Mouse (Mus musculus): ENCODE data around the gene Urgcp.
A peak's percentile ranks its signal among the peaks of the same experiment; 100 is the strongest.

Gene Urgcp

GRCm38 (mm10) chr11:5785732-5786131, 23.6 kb upstream of the Urgcp start:
- no peak for DNase-seq (ENCODE audit: low spot score)

DNA sequence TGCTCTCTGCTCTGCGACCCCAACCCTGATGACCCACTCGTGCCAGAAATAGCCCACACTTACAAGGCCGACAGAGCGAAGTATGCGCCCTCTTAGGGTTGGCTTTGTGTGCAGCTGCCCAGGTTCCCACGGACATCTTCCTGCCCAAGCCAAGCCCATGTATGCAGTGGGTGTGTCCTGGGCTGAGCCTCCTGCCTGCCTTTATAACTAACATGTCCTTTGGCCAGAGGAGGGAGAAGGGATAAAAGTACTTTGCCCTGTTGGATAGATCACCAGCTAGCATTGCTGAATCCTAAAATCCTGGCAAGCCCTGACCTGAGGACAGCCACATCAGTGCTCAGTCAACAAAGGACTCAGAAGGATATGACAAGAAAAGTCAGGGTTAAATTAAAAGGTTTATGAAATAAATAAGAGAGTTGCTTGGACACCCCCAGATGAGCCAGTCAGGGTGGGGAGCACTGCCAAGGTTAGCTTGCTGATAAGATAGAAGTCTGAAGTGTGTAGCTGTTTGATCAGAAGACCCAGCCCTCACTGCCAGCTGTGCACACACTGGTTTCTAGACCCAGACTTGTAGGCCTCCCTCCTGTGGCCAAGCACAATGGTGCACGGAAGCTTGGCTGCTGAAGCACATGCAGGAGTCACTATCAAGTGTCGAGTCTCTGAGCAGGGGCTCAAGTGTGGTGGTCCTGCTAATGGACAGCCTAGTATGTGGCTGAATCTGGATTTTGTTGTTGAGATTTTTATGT, 20.2 kb upstream of the Urgcp start:
- DNase-seq (ENCODE audit: low spot score) = peak; percentile 27

DNA sequence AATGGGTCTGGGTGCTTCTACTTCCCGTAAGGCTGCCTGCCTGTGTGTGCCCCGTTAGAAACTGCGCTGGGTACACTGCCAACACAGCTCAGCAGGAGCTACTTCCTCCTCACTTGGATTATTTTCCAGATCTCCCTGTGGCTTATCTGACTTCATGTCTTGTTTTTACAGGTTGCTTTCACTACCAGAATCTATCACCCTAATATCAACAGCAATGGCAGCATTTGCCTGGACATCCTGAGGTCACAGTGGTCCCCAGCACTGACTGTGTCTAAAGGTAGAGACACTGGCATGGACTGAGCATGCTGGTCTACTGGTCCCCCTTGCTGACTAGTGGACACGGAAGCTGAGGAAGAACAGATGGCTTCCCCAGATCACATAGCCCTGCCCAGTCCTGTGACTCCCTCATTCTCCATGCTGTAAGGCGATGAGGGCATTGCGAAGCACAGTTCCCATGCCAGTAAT, 17.9 kb upstream of the Urgcp start:
- no peak for DNase-seq (ENCODE audit: low spot score)

DNA sequence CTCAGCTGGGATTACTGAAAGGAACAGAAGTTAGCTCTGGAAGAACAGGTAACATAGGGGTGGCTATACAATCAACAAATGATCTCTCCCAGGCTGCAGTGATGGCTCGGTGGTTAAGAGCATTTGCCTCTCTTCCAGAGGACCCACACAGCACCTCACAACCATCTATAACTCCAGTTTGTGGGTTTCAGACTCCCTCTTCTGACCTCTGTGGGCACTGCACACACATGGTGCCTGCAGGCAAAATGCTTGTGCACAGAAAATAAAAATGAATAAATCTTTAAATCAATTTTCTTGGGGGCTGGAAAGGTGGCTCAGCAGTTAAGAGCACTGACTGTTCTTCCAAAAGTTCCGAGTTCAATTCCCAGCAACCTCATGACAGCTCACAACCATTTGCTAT, 16.3 kb upstream of the Urgcp start:
- no peak for DNase-seq (ENCODE audit: low spot score)

DNA sequence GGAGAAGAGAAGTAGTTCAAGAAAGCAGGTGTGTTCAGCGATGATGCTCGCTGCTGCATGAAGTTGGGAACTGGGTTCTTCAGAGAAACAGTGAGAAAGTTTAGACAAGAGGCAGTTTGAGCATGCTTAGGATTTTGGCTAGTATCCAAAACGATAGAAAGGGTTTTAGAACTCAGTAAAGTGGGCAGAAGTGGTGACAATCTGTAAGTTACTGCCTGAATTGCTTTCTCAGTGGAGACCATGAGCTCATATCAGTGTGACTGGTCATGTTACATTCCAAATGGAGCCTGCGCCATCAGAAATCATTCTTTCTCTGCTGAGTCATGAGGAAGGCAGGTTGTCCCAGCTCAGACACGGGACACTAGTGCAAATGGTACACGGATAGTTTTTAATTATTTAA, 3.8 kb upstream of the Urgcp start:
- DNase-seq (ENCODE audit: low spot score) = no peak

- no peak for DNase-seq (ENCODE audit: low spot score)
Measured at GRCm38 (mm10) chr11:5762633-5762982, 432 bp upstream of the Urgcp start.

GRCm38 (mm10) chr11:5753755-5754154, 8.4 kb downstream of the Urgcp start:
- no peak for DNase-seq (ENCODE audit: low spot score)

DNA sequence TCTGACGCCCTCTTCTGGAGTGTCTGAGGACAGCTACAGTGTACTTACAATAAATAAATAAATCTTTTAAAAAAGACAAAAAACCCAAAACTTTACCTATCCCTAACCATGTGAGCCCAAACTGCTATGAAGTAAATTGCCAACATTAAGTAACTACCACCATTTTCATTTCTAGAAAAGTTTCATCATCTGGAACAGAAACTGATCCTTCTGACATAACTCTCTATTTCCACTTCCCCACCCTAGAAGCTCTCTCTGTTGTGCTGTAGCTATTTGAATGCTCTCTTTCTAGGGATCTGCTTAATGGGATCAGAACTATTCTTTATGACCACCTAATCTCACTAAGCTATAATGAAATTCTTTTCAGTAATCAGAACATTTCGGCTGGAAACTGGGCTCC, 17.2 kb downstream of the Urgcp start:
- no peak for DNase-seq (ENCODE audit: low spot score)

- no peak for DNase-seq (ENCODE audit: low spot score)
Measured at GRCm38 (mm10) chr11:5742106-5742505, 20.1 kb downstream of the Urgcp start.

DNA sequence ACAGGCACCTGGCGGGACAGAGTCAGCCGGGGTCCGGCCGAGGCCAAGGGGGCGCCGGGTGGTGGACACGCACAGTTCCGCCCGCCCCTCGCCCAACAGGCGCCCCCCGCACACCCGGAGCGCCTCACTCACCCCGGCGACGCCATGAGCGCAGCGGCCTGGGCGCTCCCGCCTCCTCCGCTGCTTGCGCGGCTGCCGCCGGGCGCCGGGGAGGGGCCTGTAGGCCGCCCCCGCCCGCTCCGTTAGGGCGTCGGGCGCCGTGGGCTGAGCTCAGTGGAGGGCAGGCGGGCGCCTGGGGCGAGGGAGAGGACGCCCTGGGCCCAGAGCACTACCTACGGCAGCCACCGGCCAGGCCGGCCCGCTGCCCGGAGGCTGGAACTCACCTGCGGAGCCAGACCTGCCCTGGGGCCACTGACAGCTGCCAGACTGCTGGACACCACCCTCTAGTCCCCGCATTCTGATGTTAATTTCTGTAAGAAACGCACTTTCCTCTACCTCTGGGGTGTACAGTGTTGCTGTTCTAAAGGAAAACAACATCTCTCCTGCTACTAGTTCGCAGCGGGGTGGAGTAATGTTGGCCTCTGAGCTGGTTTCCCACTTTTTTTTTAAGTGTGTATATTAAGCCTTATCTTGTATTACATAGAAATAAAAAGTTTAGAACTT, 21.1 kb downstream of the Urgcp start:
- DNase-seq (ENCODE audit: low spot score) = peak; percentile 63

DNA sequence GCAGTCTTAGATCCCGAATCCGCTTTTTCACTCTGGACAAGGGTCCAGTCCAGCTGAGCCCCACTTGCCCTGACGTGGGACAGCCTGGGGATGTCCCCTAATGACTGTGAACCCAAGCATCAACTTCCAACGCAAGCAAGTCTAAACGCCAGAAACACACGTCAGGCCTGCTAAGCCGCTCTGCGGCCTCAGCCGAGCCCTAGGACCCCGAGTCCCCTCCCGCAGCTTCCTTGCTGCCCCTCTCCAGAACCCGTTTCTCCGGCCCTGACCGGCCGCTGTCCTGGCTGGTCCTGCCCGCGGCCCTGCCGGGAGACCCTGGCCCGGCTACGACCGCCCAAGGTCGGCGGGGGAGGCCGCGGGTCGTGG, 21.6 kb downstream of the Urgcp start:
- peak; percentile 47 for DNase-seq (ENCODE audit: low spot score)

- no peak for DNase-seq (ENCODE audit: low spot score)
Measured at GRCm38 (mm10) chr11:5739846-5740245, 22.3 kb downstream of the Urgcp start.

- no peak for DNase-seq (ENCODE audit: low spot score)
Measured at GRCm38 (mm10) chr11:5738888-5739632, 23.1 kb downstream of the Urgcp start.

DNA sequence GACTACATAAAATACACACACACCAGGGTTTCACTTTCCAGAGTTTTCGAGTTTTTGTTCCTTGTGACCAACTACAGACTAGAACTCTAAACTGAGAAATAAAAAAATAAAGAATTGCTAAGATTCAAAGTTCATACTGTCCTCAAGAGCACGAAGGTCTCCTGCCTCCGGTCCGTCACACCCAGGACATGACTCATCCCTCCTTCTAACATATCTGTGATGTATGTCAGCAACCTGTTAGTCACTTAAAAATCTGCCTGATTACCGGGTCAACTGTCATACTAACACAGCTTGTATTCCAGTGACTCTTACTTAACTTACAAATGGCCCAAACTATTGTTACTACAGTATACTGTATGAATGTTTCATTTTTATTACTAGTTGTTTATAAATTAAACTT, 25.0 kb downstream of the Urgcp start:
- DNase-seq (ENCODE audit: low spot score) = no peak

GRCm38 (mm10) chr11:5734323-5734722, 27.9 kb downstream of the Urgcp start:
- DNase-seq (ENCODE audit: low spot score) = no peak

GRCm38 (mm10) chr11:5732401-5732800, 29.8 kb downstream of the Urgcp start:
- DNase-seq (ENCODE audit: low spot score) = no peak

DNA sequence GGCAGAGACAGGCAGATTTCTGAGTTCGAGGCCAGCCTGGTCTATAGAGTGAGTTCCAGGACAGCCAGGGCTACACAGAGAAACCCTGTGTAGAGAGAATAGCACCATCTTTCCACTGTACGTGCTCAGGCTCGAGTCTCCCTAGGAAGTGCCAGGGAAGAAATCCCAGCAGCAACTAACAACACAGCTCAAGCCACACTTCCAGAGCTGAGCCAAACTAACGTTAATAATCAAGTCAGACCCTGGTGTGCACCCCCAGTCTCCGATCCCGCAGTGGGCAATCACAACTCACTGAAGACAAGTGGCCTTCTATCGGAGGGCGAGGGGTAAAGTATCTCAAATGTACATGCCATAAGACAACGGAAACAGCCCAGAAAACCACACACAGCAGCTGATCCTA, 32.6 kb downstream of the Urgcp start:
- DNase-seq (ENCODE audit: low spot score) = no peak

DNA sequence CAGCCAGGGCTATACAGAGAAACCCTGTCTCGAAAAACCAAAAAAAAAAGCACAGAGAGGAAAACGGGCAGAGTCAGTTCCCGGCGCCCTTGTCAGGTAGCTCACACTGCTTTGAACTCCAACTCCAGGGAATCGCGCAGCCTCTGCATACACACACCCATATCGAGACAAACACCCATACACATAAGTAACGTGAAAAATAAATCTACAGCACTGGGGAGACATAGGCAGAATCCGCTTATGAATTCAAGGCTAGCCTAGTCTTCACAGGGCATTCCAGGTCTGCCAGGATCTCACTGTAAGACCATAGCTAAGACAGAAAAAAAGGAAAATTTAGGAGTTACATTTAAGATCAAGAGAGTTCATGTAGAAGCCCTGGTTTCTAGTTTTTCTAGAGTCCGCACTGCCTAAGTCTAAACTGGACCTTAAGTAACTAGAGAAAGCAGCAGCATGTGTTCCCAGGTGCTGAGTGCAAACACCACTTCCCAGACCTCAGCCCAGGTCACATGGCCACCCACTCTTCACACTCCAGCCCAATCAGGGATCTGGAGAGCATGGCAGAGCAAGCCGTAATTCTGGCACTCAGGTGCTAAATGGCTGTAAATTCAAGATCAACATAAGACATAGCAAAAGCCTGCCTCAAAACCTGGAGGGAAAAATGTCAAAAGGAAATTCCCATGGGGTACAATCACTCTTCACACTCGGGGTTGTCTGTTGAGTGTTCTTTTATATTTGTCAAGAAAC, 43.4 kb downstream of the Urgcp start:
- no peak for DNase-seq (ENCODE audit: low spot score)

DNA sequence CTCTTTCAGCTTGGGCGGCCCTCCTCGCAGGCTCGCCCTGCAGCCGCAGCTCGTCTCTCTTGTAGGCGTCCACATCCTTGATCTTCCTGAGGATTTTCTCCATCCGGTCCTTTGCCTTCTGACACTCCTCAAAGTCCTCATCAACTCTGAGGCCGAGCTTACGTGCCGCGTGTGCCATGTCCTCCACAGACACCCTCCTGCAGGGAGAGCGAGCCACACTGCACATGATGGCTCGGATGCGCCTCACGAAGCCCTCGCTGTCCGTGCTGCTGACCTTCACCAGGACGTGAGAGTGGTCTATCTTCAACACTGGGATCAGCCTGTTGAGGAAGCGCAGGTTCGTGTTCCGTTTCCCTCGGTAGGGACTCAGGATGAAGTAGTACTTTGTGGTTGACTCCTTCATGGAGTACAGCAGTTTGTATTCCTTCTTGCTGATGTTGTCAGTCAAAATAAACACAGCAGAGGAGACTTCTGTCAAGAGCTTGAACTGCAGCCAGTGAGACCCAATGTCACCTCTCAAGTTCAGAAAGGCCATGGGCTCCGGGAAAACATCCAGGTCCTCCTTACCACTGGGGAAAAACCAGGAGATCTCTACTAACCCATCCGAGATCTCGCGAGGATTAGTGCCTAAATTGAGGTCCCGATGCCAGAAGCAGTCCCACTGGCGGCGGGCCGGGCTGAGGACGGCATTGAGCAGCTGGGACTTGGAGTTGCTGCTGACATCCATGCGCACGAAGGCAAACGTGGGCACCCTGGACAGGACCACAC, 45.1 kb downstream of the Urgcp start:
- no peak for DNase-seq (ENCODE audit: low spot score)

- DNase-seq (ENCODE audit: low spot score) = no peak
Measured at GRCm38 (mm10) chr11:5716246-5716645, 45.9 kb downstream of the Urgcp start.

DNA sequence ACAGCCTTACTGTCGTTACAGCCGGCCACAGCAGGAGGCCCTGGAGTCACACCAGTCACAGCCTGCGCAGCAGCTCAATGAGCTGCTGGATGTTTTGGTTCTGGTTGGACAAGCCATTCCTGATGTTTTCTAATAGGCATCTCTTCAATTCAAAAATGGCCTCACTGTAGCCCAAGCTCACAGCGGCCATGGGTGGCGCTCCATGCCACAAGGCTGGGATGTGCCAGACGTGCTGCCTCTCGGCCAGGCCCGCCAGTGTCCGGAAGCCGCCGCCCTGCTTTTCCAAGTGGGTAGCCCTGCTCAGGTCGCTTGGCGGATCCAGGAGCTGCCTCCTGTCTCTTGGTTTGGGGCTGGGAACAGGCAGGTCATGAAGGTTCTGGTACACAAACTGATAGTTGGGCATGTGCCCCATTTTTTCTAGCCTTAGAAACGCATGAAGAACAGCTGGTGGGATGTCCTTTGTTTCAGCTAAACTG, 46.5 kb downstream of the Urgcp start, which contains the start of gene Mrps24:
Gene Mrps24 (minus strand): TSS at position 51 of the 476 bp plus-strand sequence.
- DNase-seq (ENCODE audit: low spot score) = no peak
